10 mouse cellular contexts compared by ENCODE assay signal in genomic region chr17:68748296-68748695, GRCm38 (mm10).
"Had no signal": no experiment of that assay in that cellular context is flagged by ENCODE, and none has a peak within 500 bp of the region (broad histone marks: within the 10 kb centered on the region; RNA-seq: fewer than 3 reads in every experiment).

No protein-coding gene starts in this region.

- H3K27ac ChIP-seq: kidney, postnatal 0 days; limb, embryonic 13.5 days; liver, embryonic 14.5 days; midbrain, embryonic 13.5 days; neural tube, embryonic 12.5 days had no signal

- H3K27me3 ChIP-seq: limb, embryonic 13.5 days; midbrain, embryonic 13.5 days; neural tube, embryonic 12.5 days had no signal

- H3K4me3 ChIP-seq: limb, embryonic 13.5 days; midbrain, embryonic 13.5 days; neural tube, embryonic 12.5 days had no signal

- H3K4me1 ChIP-seq: neural tube, embryonic 12.5 days had no signal

- H3K9me3 ChIP-seq: limb, embryonic 13.5 days; midbrain, embryonic 13.5 days; neural tube, embryonic 12.5 days had no signal

- H3K36me3 ChIP-seq: limb, embryonic 13.5 days; midbrain, embryonic 13.5 days; neural tube, embryonic 12.5 days had no signal

- DNase-seq: kidney, postnatal 36 days; left cerebral cortex, postnatal 4 days; lung, adult 18-20 months; right cerebral cortex, postnatal 14 days; thymus, postnatal 4 days had no signal
